Mouse (Mus musculus) left cerebral cortex, adult 18-20 months (tissue): ENCODE measurements around the gene Tnfaip8l1. TPM values are rescaled to one million over a fixed set of nuclear protein-coding genes. Genes with fewer than 3 reads are reported as not detected.

Experiments used
- DNase-seq, 2 experiments: peaks; one replicate each; pipeline ENCODE4 v3.0.0; 2021 to 2022; ENCODE audit warnings: low spot score in 2 of 2, mixed read lengths in 1 of 2
- microRNA-seq, 2 experiments: library from miRNA; unstranded; fragments of <30 nt; microRNA quantifications; one replicate each; pipeline ENCODE4 v1.2.0; 2021
- total RNA-seq, 2 experiments: library from RNA; stranded (reverse); gene quantifications; 2 replicates each; pipeline ENCODE4 v1.2.3; 2021

Gene Tnfaip8l1
- total RNA-seq, 2 experiments from 2014 or later = 6.8 to 7.9 TPM

DNA sequence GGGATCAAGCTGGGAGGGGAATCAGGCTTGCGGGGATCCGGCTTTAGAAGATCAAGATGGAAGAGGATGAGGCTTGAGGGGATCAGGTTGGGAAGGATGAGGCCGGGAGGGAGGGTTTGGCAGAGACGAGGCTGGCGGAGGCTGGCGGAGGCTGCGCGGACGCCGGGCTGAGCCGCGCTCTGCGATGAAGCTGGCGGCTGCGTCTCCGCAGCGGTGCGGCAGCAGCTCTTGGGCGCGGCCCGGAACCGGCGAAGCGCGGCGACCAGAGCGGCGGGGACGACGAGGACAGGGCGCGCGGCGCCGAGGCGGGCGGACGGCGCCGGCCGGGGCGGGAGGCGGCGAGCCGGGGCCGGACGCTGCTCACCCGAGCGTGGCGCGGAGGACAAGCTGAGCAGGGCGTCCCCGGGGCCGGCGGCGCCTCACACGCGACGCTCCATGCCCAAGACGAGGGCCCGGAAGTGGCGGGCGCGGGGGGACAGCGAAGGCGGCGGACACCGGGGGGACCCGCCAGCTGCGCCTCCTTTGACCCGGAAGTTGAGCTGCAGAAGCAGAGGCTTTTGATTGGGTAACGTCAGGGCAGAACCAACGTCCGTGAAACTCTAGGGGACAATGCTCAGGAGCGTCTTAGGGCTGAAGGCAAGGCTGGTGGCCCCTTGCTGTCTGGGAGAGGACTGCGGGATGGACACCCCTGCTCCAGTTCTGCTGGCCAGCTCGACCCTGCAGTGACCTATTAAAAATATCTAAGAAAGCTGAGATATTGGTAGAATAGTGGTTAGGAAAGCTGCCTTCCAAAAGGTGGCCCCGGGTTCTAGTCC, 56.3 kb downstream of the Tnfaip8l1 start, which contains the start of gene Dpp9:
Dpp9 (minus strand) TSS at position 529 of the 815 bp plus-strand sequence.
- DNase-seq = peak; percentile 88 to 91

GRCm38 (mm10) chr17:56219251-56219650, 57.0 kb downstream of the Tnfaip8l1 start:
- DNase-seq = no peak

DNA sequence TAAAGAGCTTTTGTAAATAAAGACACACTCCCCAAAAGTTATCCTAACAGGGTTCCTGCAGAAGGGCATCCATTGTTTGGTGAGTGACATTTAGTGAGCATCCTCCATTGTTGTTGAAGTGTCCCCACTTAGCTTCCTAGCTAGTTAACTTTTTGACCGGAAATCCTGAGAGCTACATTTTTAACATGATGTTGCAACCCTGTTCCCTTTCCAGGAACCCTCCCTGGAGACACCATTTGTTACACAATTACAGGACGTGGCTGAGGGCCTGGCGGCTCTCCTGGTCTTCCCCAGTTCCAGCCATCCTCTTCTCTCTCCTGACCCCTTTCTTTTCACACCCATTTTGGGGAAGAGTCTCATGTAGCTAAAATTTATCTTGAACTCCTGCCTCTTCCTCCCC, 57.5 kb downstream of the Tnfaip8l1 start:
- no peak for DNase-seq

Small RNA genes lying within 50 kb of the gene (microRNA-seq; reads per million reads assigned to microRNA genes)
- 0 reads per million in 2 experiments for gene Gm44397

Other genes starting within 250 kb of the Tnfaip8l1 start
- 1 to 10 TPM; 3.3 to 4.2 TPM for gene Zfp119b, start 213.0 kb upstream of the Tnfaip8l1 start, total RNA-seq
- gene Ebi3, start 209.8 kb upstream of the Tnfaip8l1 start, total RNA-seq = 1 to 10 TPM; 1.3 to 1.8 TPM
- 10 to 100 TPM; 15.0 to 15.2 TPM for gene Yju2, start 203.4 kb upstream of the Tnfaip8l1 start, total RNA-seq
- 10 to 100 TPM; 39.2 to 41.0 TPM for gene Shd, start 192.0 kb upstream of the Tnfaip8l1 start, total RNA-seq
- gene Fsd1, start 176.0 kb upstream of the Tnfaip8l1 start, total RNA-seq = 10 to 100 TPM; 81.3 to 86.5 TPM
- 1 to 10 TPM; 1.9 to 2.8 TPM for gene Stap2, start 156.9 kb upstream of the Tnfaip8l1 start, total RNA-seq
- 10 to 100 TPM; 85.0 to 94.3 TPM for gene Mpnd, start 156.8 kb upstream of the Tnfaip8l1 start, total RNA-seq
- 10 to 100 TPM; 36.4 to 39.3 TPM for gene Sh3gl1, start 125.8 kb upstream of the Tnfaip8l1 start, total RNA-seq
- 1 to 10 TPM; 1.9 to 2.7 TPM for gene Chaf1a, start 122.0 kb upstream of the Tnfaip8l1 start, total RNA-seq
- 10 to 100 TPM; 84.1 to 97.8 TPM for gene Ubxn6, start 87.4 kb upstream of the Tnfaip8l1 start, total RNA-seq
- 10 to 100 TPM; 90.6 to 95.8 TPM for gene Hdgfl2, start 82.8 kb upstream of the Tnfaip8l1 start, total RNA-seq
- 1 to 10 TPM; 2.6 to 3.4 TPM for gene Plin4, start 52.7 kb upstream of the Tnfaip8l1 start, total RNA-seq
- gene Plin5, start 44.9 kb upstream of the Tnfaip8l1 start, total RNA-seq = under 1 TPM; 0.37 to 0.60 TPM
- 1 to 10 TPM; 1.8 to 3.6 TPM for gene Lrg1, start 40.5 kb upstream of the Tnfaip8l1 start, total RNA-seq
- 100 to 1,000 TPM; 116 to 117 TPM for gene Sema6b, start 22.1 kb upstream of the Tnfaip8l1 start, total RNA-seq
- gene Mydgf, start 21.4 kb downstream of the Tnfaip8l1 start, total RNA-seq = 10 to 100 TPM; 38.8 to 40.9 TPM
- gene Dpp9, start 56.4 kb downstream of the Tnfaip8l1 start, total RNA-seq = 10 to 100 TPM; 59.7 to 69.5 TPM
- 10 to 100 TPM; 29.9 to 31.9 TPM for gene Fem1a, start 94.3 kb downstream of the Tnfaip8l1 start, total RNA-seq
- gene Ticam1, start 114.3 kb downstream of the Tnfaip8l1 start, total RNA-seq = 1 to 10 TPM; 5.2 to 7.6 TPM
- gene Plin3, start 130.4 kb downstream of the Tnfaip8l1 start, total RNA-seq = 10 to 100 TPM; 11.9 to 15.1 TPM
- gene Arrdc5, start 137.8 kb downstream of the Tnfaip8l1 start, total RNA-seq = not detected
- gene Uhrf1, start 140.8 kb downstream of the Tnfaip8l1 start, total RNA-seq = 1 to 10 TPM in 1 of 2 experiments, under 1 TPM in 1; 0.35 to 1.1 TPM
- 10 to 100 TPM; 59.1 to 64.7 TPM for gene Kdm4b, start 163.6 kb downstream of the Tnfaip8l1 start, total RNA-seq